Mouse (Mus musculus) cortical plate, adult 2 months (tissue): ENCODE measurements at regions not wholly inside any gene's neighbourhood (a gene's known extent, or its start where the extent isn't known, plus 50 kb on each side); places are given as distances from the start of the nearest gene placed in this dataset.
"Not testable (repeated sequence)": the region's sequence is repeated elsewhere in the genome, so short reads cannot be mapped to it uniquely, and the experiment has no call there.

ENCODE experiments used
- H3K27ac ChIP-seq: fragments of 200-500 bp; 2 replicates; pipeline ENCODE4 v1.5.1; 2012; ENCODE audit warnings: low read length, control low read depth, inconsistent platforms; ENCODE audit not compliant: insufficient read depth
- H3K4me1 ChIP-seq: fragments of 200-500 bp; 2 replicates; pipeline ENCODE4 v1.6.1; 2011; ENCODE audit warnings: low read length; ENCODE audit not compliant: control insufficient read depth, insufficient read depth
- H3K4me3 ChIP-seq: fragments of 200-500 bp; 2 replicates; pipeline ENCODE4 v1.5.1; 2011; ENCODE audit warnings: mild to moderate bottlenecking, low read length, control low read depth; ENCODE audit not compliant: insufficient read depth
- CTCF ChIP-seq: fragments of 200-500 bp; IDR thresholded peaks from 2 replicates; pipeline ENCODE4 v1.5.1; 2011; ENCODE audit warnings: mild to moderate bottlenecking, control low read depth, low read length; ENCODE audit not compliant: insufficient read depth; ENCODE audit errors: extremely low read depth
- POLR2A ChIP-seq: fragments of 200-500 bp; IDR thresholded peaks from 2 replicates; pipeline ENCODE4 v1.6.1; 2011; ENCODE audit warnings: mild to moderate bottlenecking, low read length, control low read depth; ENCODE audit not compliant: insufficient read depth; ENCODE audit errors: extremely low read depth

DNA sequence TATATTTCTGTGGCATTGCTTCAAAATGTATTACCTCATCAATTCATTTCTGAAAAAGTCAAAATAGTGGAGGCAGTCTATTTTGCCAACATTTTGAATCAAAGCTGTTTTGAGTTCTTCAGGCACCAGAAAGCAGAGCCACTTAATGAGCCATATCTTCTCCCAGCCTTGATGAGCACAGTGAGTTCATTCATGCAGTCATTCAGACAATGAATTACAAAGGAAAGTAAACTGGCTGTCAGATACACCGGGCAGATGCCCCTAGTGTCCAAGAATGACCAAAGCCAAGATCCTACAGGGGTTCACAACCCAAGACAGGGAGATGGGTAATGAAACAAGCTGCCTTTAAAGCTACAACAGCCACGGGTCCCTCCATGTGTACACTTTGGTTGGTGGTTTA is 798.7 kb downstream of the Cypt12 start:
- no peak overlapping the region for H3K27ac ChIP-seq
- TF ChIP-seq POLR2A (no peak), CTCF (no peak)

DNA sequence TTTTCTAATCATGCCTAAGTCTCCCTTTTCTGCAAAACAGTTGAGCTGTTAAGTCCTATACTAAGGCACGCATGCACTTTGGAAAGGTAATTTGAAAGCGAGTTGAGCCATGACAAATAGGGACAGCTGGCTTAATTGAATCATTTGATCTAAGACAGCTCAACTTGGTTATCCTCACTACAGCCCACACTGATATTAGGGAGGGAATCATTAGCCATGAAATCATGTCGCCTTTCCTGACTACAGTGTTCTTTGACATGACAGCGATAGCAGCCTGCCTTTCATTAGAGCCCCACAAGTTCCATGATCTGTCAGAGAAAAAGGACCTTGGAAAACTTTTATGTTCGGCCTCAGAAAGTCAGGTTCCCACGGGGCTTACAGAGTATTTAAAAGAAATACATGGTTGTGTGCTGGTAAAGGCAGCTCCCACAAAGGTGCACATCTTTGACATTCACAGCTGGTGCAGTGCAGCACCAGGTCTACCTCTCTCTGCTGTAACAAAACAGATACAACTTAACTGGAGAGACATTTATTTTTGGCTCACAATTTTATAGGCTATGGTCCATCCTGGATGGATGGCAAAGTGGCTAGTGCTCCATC is 803.5 kb downstream of the Cypt12 start:
- H3K27ac ChIP-seq, result no peak overlapping the region
- TF ChIP-seq CTCF (no peak), POLR2A (no peak)
- H3K4me3 ChIP-seq, result no peak overlapping the region
- no peaks in the 10 kb centered on the region for H3K4me1 ChIP-seq

More for the DNA sequence above, 798.7 kb downstream of the Cypt12 start:
- H3K4me1 ChIP-seq, result no peaks in the 10 kb centered on the region
- no peak overlapping the region for H3K4me3 ChIP-seq

DNA sequence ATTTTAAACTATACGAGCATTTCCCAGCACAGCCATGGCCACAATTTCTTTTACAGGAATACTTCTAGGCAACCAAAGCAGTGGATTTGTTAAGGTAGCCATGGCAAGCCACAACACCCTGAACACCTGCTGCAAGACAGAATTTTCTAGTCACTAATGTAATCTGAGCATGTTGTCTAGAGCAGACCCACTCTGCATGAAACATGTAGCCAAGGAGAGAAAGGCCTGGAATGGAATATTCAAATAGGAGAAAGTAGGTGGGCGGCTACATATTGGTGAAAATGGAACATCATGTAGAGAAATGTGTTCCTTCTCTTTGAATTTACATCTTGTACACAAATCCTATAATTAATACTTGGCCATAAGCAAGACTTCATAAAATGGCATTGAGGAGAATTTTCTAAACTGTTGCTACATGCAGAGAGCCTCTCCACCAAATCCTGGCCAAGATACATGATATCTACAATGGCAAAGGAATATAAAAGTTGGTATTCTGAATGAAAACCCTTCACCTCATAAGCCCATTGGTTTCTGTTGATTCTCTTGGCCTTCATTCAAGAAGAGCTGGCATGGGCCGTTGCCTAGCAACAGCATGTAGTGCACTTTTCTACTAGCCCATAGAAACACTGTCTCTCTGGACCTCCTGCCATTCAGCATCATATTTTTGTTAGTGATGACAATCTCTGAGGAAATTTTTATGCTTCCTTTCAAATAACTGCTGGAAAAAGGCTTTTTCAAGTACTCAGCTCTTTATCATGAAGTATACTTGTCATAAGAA is 816.3 kb downstream of the Cypt12 start:
- TF ChIP-seq CTCF (no peak), POLR2A (no peak)
- Histone ChIP-seq H3K27ac (no peak overlapping the region), H3K4me1 (no peaks in the 10 kb centered on the region; the same call in 1 of the 2 replicates), H3K4me3 (no peak overlapping the region)

DNA sequence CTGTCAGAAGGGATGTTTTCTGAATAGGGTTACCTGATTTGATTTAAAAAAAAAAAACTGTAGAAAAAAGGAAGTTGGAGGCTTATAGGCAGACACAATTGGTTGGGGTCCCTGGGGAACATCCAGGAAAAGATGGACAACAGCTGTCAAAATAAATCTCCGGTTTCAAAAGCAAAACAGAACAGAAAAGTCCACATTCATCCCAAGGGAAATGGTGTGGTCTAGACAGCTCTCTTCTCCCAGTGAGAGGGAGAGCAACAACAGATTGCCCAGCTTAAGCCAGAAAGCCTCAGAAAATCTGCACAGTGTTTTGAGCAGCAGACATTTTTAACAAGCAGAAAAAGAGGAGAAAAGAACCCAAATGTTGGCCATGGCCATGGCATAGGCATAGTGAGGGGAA is 830.3 kb downstream of the Cypt12 start:
- no peak for TF ChIP-seq CTCF
- TF ChIP-seq POLR2A, result no peak
- no peak overlapping the region for H3K4me3 ChIP-seq
- H3K4me1 ChIP-seq, result no peaks in the 10 kb centered on the region
- no peak overlapping the region for H3K27ac ChIP-seq

DNA sequence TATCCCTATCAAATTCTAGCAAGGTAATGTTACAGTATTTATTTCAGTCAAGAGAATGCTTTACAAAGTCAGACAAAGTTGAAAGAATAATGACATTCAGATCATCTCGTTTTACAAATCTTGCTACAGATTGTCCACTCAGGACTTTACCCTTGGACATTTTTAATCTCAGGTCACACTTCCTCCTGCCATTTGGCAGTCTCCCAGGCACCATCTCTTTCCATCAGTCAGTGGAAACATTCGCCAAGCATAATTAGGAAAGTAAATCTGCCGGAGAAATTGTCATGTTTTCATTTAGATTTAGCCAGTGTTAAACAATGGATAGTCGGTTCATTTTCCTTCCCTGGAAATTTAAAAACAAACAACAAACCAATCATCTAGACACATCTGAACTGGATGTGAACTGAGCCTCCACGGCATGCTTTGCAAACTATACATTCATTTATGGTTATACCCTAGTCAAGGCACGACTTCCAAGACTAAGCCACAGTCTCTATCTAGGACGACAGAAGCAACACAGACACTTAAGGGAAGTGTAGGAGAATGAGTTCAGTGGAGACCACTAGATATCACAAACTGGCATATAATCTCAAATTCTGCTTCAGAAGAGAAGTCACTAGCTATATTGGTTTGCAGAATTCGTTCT is 839.4 kb downstream of the Cypt12 start:
- H3K27ac ChIP-seq, result no peak overlapping the region
- no peaks in the 10 kb centered on the region for H3K4me1 ChIP-seq
- TF ChIP-seq POLR2A, result no peak
- no peak overlapping the region for H3K4me3 ChIP-seq

DNA sequence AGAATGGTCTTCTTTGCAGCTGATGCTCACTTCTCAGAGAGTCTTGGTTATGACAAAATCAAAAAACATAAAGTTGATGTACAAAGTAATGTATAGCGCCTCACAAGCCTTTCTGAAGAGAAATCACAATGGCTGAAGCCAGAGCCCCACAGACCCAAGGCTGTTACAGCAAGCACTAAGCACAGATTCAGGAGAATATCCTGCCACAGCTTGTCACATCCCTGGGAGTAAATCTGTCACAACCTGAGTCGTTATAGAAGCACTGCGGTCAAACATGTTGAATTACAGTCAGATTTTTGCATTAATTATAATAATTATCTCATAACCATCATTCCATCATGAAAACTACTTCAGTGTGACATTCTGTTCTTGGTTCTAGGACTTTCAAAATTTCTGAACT is 825.7 kb downstream of the 1700064H15Rik start:
- Histone ChIP-seq H3K27ac (no peak overlapping the region), H3K4me3 (no peak overlapping the region), H3K4me1 (no peaks in the 10 kb centered on the region)
- TF ChIP-seq CTCF (no peak), POLR2A (no peak)

DNA sequence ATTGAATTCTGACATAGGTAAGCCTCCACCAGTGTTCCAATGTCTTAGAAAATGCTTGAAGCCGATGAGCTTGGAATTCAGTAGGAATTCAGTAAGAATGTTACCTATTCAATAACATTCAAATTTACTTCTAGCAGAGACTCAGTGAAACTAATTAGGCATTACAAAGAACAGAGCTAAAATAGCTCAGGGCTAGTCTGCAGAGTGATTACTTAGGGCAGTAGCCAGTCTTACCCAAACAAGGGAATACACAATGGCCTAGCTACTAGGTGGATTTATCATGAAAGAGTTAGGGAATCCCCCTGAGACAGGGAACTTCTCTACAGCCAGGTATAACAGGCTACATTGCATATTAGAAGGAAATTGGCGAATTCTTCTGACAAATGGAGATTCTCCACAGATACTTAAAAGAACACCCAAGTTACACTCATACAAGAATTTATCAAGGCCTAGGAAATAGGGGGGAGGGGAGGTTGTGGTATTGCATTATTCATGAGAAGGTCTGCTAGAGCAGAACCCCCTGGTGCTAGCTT is 799.6 kb downstream of the 1700064H15Rik start:
- not testable (repeated sequence) for H3K4me3 ChIP-seq, H3K4me1 ChIP-seq, H3K27ac ChIP-seq

DNA sequence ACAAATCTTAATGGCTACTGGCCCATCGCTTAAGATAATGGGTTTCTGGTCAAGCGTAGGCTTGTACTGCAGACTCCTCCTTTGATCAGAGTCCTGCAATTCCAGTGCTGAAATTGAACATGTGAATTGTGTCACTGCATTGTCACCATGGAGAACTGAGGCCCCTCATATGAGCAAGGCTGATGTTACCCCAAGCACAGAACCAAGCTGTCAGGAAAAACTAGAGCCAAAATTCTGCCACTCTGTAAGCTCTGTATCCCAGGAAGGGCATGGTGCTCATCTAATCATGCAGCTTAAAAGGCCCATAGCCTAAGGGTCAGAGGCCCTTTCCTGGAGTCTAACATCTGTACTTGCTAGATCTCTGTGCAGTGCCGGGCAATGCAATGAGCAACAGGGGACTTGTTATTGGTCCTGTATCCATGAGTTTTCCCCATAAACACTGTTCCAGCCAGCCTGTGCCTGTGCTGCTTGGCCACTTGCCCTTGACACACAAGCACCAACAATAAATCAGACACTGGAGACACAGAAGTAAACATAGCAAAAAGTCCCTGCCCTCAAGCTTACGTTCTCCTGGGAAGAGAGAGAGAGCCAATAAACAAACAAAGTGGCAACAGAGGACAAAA is 760.2 kb downstream of the 1700064H15Rik start:
- TF ChIP-seq POLR2A (no peak), CTCF (no peak)
- Histone ChIP-seq H3K4me3 (no peak overlapping the region), H3K27ac (no peak overlapping the region), H3K4me1 (no peaks in the 10 kb centered on the region)

DNA sequence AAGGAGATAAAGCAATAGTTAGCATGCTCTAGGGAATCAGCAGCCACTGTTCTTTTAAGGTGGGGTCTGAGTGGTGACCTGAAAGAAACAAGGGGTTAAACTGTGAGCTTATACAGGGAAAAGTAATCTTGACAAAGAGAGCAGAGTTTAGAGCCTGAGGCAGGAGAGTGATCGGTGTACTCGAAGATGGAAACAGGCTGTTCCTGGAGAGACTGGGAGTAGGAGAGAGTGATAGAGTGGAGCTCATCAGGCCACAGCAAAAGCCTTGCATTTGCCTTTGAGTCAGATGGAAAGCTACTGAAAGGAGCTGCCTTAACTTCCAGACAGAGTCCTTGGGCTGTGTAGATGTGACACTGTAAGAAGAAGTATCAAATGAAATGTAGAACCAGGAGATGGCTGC is 759.7 kb downstream of the 1700064H15Rik start:
- H3K27ac ChIP-seq, result no peak overlapping the region

More for the DNA sequence above, 759.7 kb downstream of the 1700064H15Rik start:
- Histone ChIP-seq H3K4me3 (no peak overlapping the region), H3K4me1 (no peaks in the 10 kb centered on the region)
- no peak for TF ChIP-seq POLR2A
- no peak for TF ChIP-seq CTCF
